Mouse (Mus musculus): Measurements from ENCODE around the gene Izumo4. TPM values are rescaled to one million over a fixed set of nuclear protein-coding genes. Genes with fewer than 3 reads are reported as not detected.

Izumo4 gene
- polyA plus RNA-seq, 1 experiment, result 88.2 TPM

GRCm38 (mm10) chr10:80727369-80728127 lies 25.6 kb downstream of the Izumo4 start:
- DNase-seq (ENCODE audit: low spot score), result no peak

- no peak for DNase-seq (ENCODE audit: low spot score)
Measured at GRCm38 (mm10) chr10:80732611-80733101, 30.7 kb downstream of the Izumo4 start.

- no peak for DNase-seq (ENCODE audit: low spot score)
Measured at GRCm38 (mm10) chr10:80736731-80737130, 34.7 kb downstream of the Izumo4 start.

- DNase-seq (ENCODE audit: low spot score), result no peak
Measured at GRCm38 (mm10) chr10:80738657-80739056, 36.7 kb downstream of the Izumo4 start.

- no peak for DNase-seq (ENCODE audit: low spot score)
Measured at GRCm38 (mm10) chr10:80741146-80741545, 39.2 kb downstream of the Izumo4 start.

GRCm38 (mm10) chr10:80741634-80742179 lies 39.7 kb downstream of the Izumo4 start:
- no peak for DNase-seq (ENCODE audit: low spot score)

GRCm38 (mm10) chr10:80742180-80742978 lies 40.4 kb downstream of the Izumo4 start, which contains the start of gene Ap3d1:
TSS of gene Ap3d1 (minus strand) at chr10:80742264.
- peak; percentile 72 for DNase-seq (ENCODE audit: low spot score)

GRCm38 (mm10) chr10:80744262-80744661 lies 42.3 kb downstream of the Izumo4 start:
- no peak for DNase-seq (ENCODE audit: low spot score)

GRCm38 (mm10) chr10:80747410-80747809 lies 45.4 kb downstream of the Izumo4 start:
- DNase-seq (ENCODE audit: low spot score), result peak; percentile 64

GRCm38 (mm10) chr10:80748609-80749008 lies 46.6 kb downstream of the Izumo4 start:
- DNase-seq (ENCODE audit: low spot score), result no peak

GRCm38 (mm10) chr10:80751188-80751832 lies 49.3 kb downstream of the Izumo4 start:
- DNase-seq (ENCODE audit: low spot score), result no peak

- no peak for DNase-seq (ENCODE audit: low spot score)
Measured at GRCm38 (mm10) chr10:80752079-80752625, 50.2 kb downstream of the Izumo4 start.

GRCm38 (mm10) chr10:80754594-80755290 lies 52.8 kb downstream of the Izumo4 start, which contains the start of gene Dot1l:
TSS of gene Dot1l (plus strand) at chr10:80755206.
- DNase-seq (ENCODE audit: low spot score), result peak; percentile 98

Other genes with a start within 250 kb of the Izumo4 start
- gene Onecut3, start 207.3 kb upstream of the Izumo4 start, polyA plus RNA-seq (2012; rRNA removed), result not detected in 2 replicates
- gene Atp8b3, start 163.1 kb upstream of the Izumo4 start, polyA plus RNA-seq (2012; rRNA removed), result 0.03 TPM in 1 of 2 replicates, not detected in the other
- 21.2 and 26.6 TPM in 2 replicates for gene Rexo1, start 140.6 kb upstream of the Izumo4 start, polyA plus RNA-seq (2012; rRNA removed)
- gene Klf16, start 124.9 kb upstream of the Izumo4 start, polyA plus RNA-seq (2012; rRNA removed), result 11.5 and 11.8 TPM in 2 replicates
- gene Abhd17a, start 111.8 kb upstream of the Izumo4 start, polyA plus RNA-seq (2012; rRNA removed), result 66.0 and 67.1 TPM in 2 replicates
- gene Scamp4, start 99.3 kb upstream of the Izumo4 start, polyA plus RNA-seq (2012; rRNA removed), result 40.3 and 46.2 TPM in 2 replicates
- gene Adat3, start 99.3 kb upstream of the Izumo4 start, polyA plus RNA-seq (2012; rRNA removed), result 3.8 and 4.3 TPM in 2 replicates
- gene Gm49322, start 96.2 kb upstream of the Izumo4 start, polyA plus RNA-seq (2012; rRNA removed), result 1.3 and 1.6 TPM in 2 replicates
- gene Csnk1g2, start 79.3 kb upstream of the Izumo4 start, polyA plus RNA-seq (2012; rRNA removed), result 153 and 158 TPM in 2 replicates
- 36.5 and 48.5 TPM in 2 replicates for gene Btbd2, start 45.1 kb upstream of the Izumo4 start, polyA plus RNA-seq (2012; rRNA removed)
- gene Mknk2, start 24.1 kb upstream of the Izumo4 start, polyA plus RNA-seq (2012; rRNA removed), result 129 and 137 TPM in 2 replicates
- gene Mob3a, start 207 bp upstream of the Izumo4 start, polyA plus RNA-seq (2012; rRNA removed), result 24.5 and 29.1 TPM in 2 replicates
- gene Ap3d1, start 40.1 kb downstream of the Izumo4 start, polyA plus RNA-seq (2012; rRNA removed), result 96.3 and 108 TPM in 2 replicates
- 6.7 and 17.2 TPM in 2 replicates for gene Dot1l, start 53.0 kb downstream of the Izumo4 start, polyA plus RNA-seq (2012; rRNA removed)
- gene Sf3a2, start 96.0 kb downstream of the Izumo4 start, polyA plus RNA-seq (2012; rRNA removed), result 47.0 and 47.7 TPM in 2 replicates
- gene Plekhj1, start 96.4 kb downstream of the Izumo4 start, polyA plus RNA-seq (2012; rRNA removed), result 60.6 and 79.2 TPM in 2 replicates
- 0.40 and 0.62 TPM in 2 replicates for gene Amh, start 103.1 kb downstream of the Izumo4 start, polyA plus RNA-seq (2012; rRNA removed)
- 1.0 and 1.3 TPM in 2 replicates for gene Jsrp1, start 111.3 kb downstream of the Izumo4 start, polyA plus RNA-seq (2012; rRNA removed)
- 566 and 709 TPM in 2 replicates for gene Oaz1, start 124.5 kb downstream of the Izumo4 start, polyA plus RNA-seq (2012; rRNA removed)
- not detected in 2 replicates for gene Lingo3, start 141.9 kb downstream of the Izumo4 start, polyA plus RNA-seq (2012; rRNA removed)
- 117 and 147 TPM in 2 replicates for gene Lsm7, start 153.0 kb downstream of the Izumo4 start, polyA plus RNA-seq (2012; rRNA removed)
- 33.0 and 37.4 TPM in 2 replicates for gene Sppl2b, start 153.1 kb downstream of the Izumo4 start, polyA plus RNA-seq (2012; rRNA removed)
- gene Tmprss9, start 169.7 kb downstream of the Izumo4 start, polyA plus RNA-seq (2012; rRNA removed), result 0.44 and 0.49 TPM in 2 replicates
- gene Timm13, start 198.8 kb downstream of the Izumo4 start, polyA plus RNA-seq (2012; rRNA removed), result 111 and 113 TPM in 2 replicates
- 10.5 and 14.1 TPM in 2 replicates for gene Lmnb2, start 216.1 kb downstream of the Izumo4 start, polyA plus RNA-seq (2012; rRNA removed)
- 17.9 and 29.9 TPM in 2 replicates for gene Gadd45b, start 227.9 kb downstream of the Izumo4 start, polyA plus RNA-seq (2012; rRNA removed)

Measured in urinary bladder, adult 2 months (tissue).